Mouse (Mus musculus) stomach, postnatal 0 days (tissue): ENCODE data around the gene Dusp18. TPM values are rescaled to one million over a fixed set of nuclear protein-coding genes. Genes with fewer than 3 reads are reported as not detected.
A peak's percentile ranks its signal among the peaks of the same experiment; 100 is the strongest.

Experiments used
- ATAC-seq: fragments of 200-750 bp; cut with Nextera tagmentation; 2 replicates; pipeline ENCODE4 v1.8.0; 2017; ENCODE audit not compliant: low FRiP score, low TSS enrichment
- DNase-seq: peaks from one replicate; pipeline ENCODE4 v3.0.0-alpha.2; 2016; ENCODE audit warnings: low spot score
- H3K27ac ChIP-seq: fragments of 300-500 bp; sonication (generic); replicated peaks from 2 replicates; pipeline ENCODE4 v1.5.1; 2014; ENCODE audit warnings: mild to moderate bottlenecking, control low read depth
- H3K27me3 ChIP-seq: fragments of 300-500 bp; sonication (generic); 2 replicates; pipeline ENCODE4 v1.6.1; 2014; ENCODE audit warnings: low read length; ENCODE audit not compliant: control insufficient read depth, insufficient read depth
- H3K36me3 ChIP-seq: fragments of 300-500 bp; sonication (generic); 2 replicates; pipeline ENCODE4 v1.6.1; 2014; ENCODE audit warnings: low read length, mixed read lengths; ENCODE audit not compliant: control insufficient read depth, insufficient read depth
- H3K4me1 ChIP-seq: fragments of 300-500 bp; sonication (generic); replicated peaks from 2 replicates; pipeline ENCODE4 v1.6.1; 2014; ENCODE audit warnings: antibody characterized with exemption; ENCODE audit not compliant: control insufficient read depth, insufficient read depth
- H3K4me2 ChIP-seq: fragments of 300-500 bp; sonication (generic); replicated peaks from 2 replicates; pipeline ENCODE4 v1.6.1; 2014; ENCODE audit warnings: low read depth, mild to moderate bottlenecking, control low read depth, moderate library complexity
- H3K4me3 ChIP-seq: fragments of 300-500 bp; sonication (generic); 2 replicates; pipeline ENCODE4 v1.5.1; 2014; ENCODE audit warnings: low read depth, low read length, control low read depth
- H3K9ac ChIP-seq: fragments of 300-500 bp; sonication (generic); 2 replicates; pipeline ENCODE4 v1.6.1; 2014; ENCODE audit warnings: mild to moderate bottlenecking, low read length, control low read depth, mixed read lengths
- H3K9me3 ChIP-seq: fragments of 300-500 bp; sonication (generic); 2 replicates; pipeline ENCODE4 v1.6.1; 2016; ENCODE audit warnings: low read length; ENCODE audit not compliant: control insufficient read depth
- CTCF ChIP-seq: IDR thresholded peaks from 2 replicates; pipeline ENCODE4 v1.5.1; 2016; ENCODE audit warnings: antibody characterized with exemption, low read depth, mild to moderate bottlenecking, moderate library complexity
- EP300 ChIP-seq: optimal IDR thresholded peaks from 2 replicates; pipeline ENCODE3; 2016; ENCODE audit warnings: antibody characterized with exemption
- WGBS: fragments of 180-500 bp; shearing (Covaris S2); extraction: QIAGEN DNeasy Blood & Tissue Kit; methylation state at CpG from one replicate; pipeline ENCODE4 v1.1.7; 2014; 5-methylcytosine and 5-hydroxymethylcytosine counted together
- polyA plus RNA-seq: library from polyadenylated mRNA; unstranded; fragments of >200 nt; fragmentation: Nextera tagmentation; extraction: Ambion mirVana; gene quantifications from 2 replicates; pipeline ENCODE4 v1.2.1, GENCODE M21; 2015

Gene Dusp18
- 2.8 TPM in 2 replicates for polyA plus RNA-seq

DNA sequence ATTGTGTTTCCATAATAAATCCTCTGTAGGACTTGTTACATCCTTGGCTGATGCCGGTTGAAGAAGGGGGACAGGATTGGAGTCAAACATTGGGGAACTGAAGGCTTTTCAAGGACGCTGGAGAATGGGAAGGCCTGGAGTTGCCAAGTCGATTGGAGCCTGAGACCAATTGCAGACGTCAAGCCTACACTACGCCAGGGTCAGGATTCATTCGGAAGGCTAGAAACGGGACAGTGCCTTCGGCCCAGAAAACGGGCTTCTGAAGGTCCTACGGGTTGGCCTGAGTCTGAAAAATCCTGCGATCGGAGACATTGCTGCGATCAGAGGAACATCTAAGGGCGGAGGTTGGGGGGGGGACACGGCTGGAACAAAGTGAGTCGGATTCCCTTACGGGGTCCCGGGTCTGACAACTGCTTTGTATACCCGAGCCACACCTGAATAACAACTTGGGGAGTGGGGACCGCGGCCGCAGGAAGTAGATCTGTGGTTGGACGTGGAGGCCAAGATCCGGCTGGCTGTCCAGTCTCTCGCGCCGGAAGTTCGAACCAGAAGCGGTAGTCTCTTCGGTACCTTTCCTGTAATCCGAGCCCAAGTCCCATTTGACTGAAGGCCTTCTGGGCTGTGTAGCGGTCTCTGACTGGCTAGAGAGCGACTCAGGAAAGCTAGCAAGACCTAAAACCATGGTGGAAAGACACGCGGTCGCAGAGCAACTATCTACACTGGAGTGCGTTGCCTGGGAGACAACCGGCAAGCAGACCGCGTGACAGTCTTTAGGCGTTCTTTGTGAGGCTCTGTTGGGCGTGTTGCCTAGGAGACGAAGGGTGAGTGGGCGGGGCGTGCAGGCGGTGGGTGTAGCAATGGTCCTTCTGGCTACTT lies at the start of gene Dusp18, which contains the start of gene 4921536K21Rik:
Gene Dusp18 (plus strand): TSS at position 835 of the 876 bp plus-strand sequence.
Gene 4921536K21Rik (minus strand): TSS at position 693 of the 876 bp plus-strand sequence.
- H3K36me3 ChIP-seq, result 0 out of 2 replicates have a peak, but pooled peaks cover 2% of the 10 kb centered on the region
- DNase-seq, result peak; percentile 94
- H3K9ac ChIP-seq, result peak within 1 kb of the TSS; percentile 62
- no peaks in the 10 kb centered on the region for H3K9me3 ChIP-seq
- TF ChIP-seq EP300 (no peak), CTCF (no peak)
- H3K27ac ChIP-seq, result peak within 1 kb of the TSS; percentile 45; the same call in 1 of the 2 replicates
- H3K4me2 ChIP-seq, result peak within 1 kb of the TSS; percentile 88
- H3K27me3 ChIP-seq, result no peaks in the 10 kb centered on the region
- peak within 1 kb of the TSS; percentile 44 for H3K4me3 ChIP-seq
- peak; percentile 96 for ATAC-seq
- H3K4me1 ChIP-seq, result no peaks in the 10 kb centered on the region
- WGBS, result 5% methylated on average over 46 of the region's 46 CpGs

DNA sequence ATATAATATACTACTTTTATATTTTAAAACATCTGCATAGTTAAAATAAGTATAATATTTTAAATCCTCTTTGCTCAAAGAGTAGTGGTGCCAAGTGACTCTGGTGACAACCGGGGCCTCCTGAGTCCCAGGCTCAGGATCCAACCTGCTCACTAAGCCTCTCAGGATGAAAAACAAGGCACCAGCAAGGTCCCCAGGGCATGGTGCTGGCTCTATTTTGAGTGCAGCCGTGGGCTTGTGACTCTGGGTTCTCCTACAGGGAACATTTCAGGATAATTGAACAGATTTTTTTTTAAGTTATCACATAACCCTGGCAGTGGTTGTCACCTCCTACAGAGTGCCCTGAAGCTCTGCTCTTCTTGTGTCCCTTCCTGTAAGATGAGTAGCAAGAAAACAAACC lies 48.7 kb upstream of the Dusp18 start:
- DNase-seq (no peak), ATAC-seq (no peak)
- Histone ChIP-seq H3K27ac (no peak overlapping the region), H3K36me3 (no peaks in the 10 kb centered on the region), H3K27me3 (no peaks in the 10 kb centered on the region), H3K9me3 (no peaks in the 10 kb centered on the region), H3K4me1 (no peaks in the 10 kb centered on the region), H3K4me3 (no peak overlapping the region), H3K9ac (no peak overlapping the region), H3K4me2 (no peak overlapping the region)
- WGBS, result 58% methylated on average over 2 of the region's 2 CpGs
- TF ChIP-seq CTCF (no peak), EP300 (no peak)

DNA sequence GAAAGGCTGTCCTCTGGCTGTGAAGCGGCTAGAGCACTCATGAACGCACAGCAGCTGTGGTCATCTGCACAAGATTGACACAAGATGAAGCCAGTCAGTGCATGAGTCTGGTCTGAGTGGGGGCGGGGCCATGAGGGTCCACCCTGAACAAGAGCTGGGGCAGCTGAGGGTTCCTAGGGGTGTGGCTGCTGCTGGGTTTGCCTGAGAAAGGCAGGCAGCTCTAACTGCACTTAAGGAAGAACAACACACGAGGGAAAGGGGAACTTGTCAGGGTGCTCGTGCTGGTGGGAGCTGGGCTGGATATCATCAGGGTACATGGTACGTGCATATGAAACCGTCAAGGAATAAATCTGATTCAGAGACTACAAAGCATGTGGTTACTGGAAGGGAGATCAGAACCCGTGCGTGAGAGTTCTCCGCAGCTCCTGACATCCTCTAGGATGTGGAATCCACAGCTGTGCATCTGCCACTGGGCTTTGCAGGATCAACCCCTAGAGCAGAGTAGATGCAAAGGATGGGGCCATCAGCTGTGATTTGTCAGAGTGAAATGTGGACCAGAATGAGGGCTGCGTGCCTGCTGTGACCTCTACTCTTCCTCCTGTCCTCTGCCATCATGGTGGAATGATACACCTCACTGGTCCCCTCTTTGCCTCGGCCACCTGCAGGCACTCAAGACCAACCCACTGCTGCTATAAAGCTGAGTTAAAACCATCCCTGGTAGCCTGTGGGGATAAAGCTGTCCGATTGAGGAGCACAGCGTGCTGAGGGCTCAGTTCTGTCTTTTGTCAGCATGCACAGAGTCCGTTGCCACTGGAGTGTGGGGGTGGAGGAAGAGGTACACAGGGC lies 45.3 kb upstream of the Dusp18 start:
- H3K27ac ChIP-seq, result no peak overlapping the region
- DNase-seq, result no peak
- TF ChIP-seq EP300, result no peak
- TF ChIP-seq CTCF, result no peak
- no peak overlapping the region for H3K9ac ChIP-seq
- no peaks in the 10 kb centered on the region for H3K4me1 ChIP-seq
- WGBS, result 75% methylated on average over 15 of the region's 15 CpGs
- no peaks in the 10 kb centered on the region for H3K9me3 ChIP-seq
- H3K27me3 ChIP-seq, result no peaks in the 10 kb centered on the region
- no peak overlapping the region for H3K4me3 ChIP-seq
- no peaks in the 10 kb centered on the region for H3K36me3 ChIP-seq
- ATAC-seq, result 0 out of 2 replicates have a peak, but pooled peaks have one; percentile 49
- H3K4me2 ChIP-seq, result no peak overlapping the region

DNA sequence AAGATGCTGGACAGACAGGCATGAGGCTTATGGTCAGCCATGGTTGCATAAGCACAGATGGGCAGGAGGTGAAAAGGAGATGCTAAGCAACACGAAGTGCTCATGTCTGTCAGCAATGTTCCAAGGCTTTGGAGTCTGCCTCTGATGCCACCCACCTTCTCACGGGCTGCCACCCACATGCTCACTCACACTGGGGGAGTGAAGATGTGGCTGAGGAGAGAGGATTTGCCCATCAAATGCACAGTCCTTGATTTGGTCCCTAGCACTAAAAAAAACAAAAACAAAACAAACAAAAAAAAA lies 44.8 kb upstream of the Dusp18 start:
- no peak for ATAC-seq

DNA sequence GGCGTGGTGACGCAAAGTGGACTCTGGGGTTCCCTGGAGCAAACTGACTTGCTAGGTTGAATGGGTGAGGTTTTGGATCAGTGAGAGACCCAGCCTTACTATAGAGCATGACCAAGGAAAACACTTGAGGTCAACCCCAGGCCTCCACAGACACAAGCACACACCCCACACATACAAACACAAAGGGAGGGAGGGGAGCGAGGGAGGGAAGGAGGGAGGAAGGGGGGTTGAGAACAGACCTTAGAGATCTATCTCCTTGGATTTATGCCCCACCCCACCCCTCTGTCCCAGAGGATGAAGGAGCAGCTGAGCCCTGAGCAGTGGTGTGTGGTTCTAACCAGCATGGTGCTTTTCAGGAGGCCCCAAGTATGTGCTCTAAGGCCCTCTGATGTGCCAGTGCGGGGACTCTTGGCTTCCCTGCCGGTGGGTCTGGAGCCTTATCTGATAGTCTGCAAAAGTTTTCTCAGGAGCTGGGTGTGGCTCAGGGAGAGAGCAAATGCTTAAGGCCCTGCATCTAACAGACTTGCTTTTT lies 44.2 kb upstream of the Dusp18 start:
- no peaks in the 10 kb centered on the region for H3K36me3 ChIP-seq
- DNase-seq (no peak), ATAC-seq (no peak)
- H3K27ac ChIP-seq, result no peak overlapping the region
- no peaks in the 10 kb centered on the region for H3K9me3 ChIP-seq
- no peaks in the 10 kb centered on the region for H3K4me1 ChIP-seq
- WGBS, result 52% methylated on average over 5 of the region's 5 CpGs
- H3K4me3 ChIP-seq, result no peak overlapping the region
- H3K27me3 ChIP-seq, result no peaks in the 10 kb centered on the region
- no peak overlapping the region for H3K4me2 ChIP-seq
- TF ChIP-seq EP300 (no peak), CTCF (no peak)
- no peak overlapping the region for H3K9ac ChIP-seq

More for the DNA sequence above, 44.8 kb upstream of the Dusp18 start:
- Histone ChIP-seq H3K36me3 (no peaks in the 10 kb centered on the region), H3K4me2 (no peak overlapping the region), H3K9ac (no peak overlapping the region), H3K4me1 (no peaks in the 10 kb centered on the region), H3K4me3 (no peak overlapping the region), H3K9me3 (no peaks in the 10 kb centered on the region), H3K27me3 (no peaks in the 10 kb centered on the region), H3K27ac (no peak overlapping the region)
- WGBS, result 79% methylated on average over 2 of the region's 2 CpGs
- DNase-seq, result no peak
- TF ChIP-seq EP300, result no peak
- no peak for TF ChIP-seq CTCF
